Mouse (Mus musculus) CH12.LX (cell line): ENCODE results near the gene Tlr13. TPM values are rescaled to one million over a fixed set of nuclear protein-coding genes. Genes with fewer than 3 reads are reported as not detected.

ENCODE experiments used
- DNase-seq: peaks from one replicate; pipeline ENCODE4 v3.0.0-alpha.2; 2013; ENCODE audit errors: extremely low read depth
- H3K27ac ChIP-seq: 2 replicates; pipeline ENCODE4 v1.5.1; 2012; ENCODE audit warnings: low read depth, mild to moderate bottlenecking, control low read depth, moderate library complexity; ENCODE audit not compliant: insufficient read depth
- H3K27me3 ChIP-seq: replicated peaks from 2 replicates; pipeline ENCODE3; 2012; ENCODE audit warnings: inconsistent platforms
- H3K36me3 ChIP-seq, 2 experiments: replicated peaks in 1 of 2; 2 replicates each; pipeline versions ENCODE3 to v1.6.1; 2012; ENCODE audit warnings: inconsistent platforms in 1 of 2, low read length in 1 of 2, mild to moderate bottlenecking in 1 of 2, mixed read lengths in 1 of 2, moderate library complexity in 1 of 2; ENCODE audit not compliant: control insufficient read depth in 1 of 2, insufficient read depth in 1 of 2
- H3K4me1 ChIP-seq, 2 experiments: 2 replicates each; pipeline ENCODE4 v1.6.1; 2012; ENCODE audit warnings: inconsistent platforms in 1 of 2, moderate library complexity in 1 of 2; ENCODE audit not compliant: insufficient read depth in 2 of 2, control insufficient read depth in 1 of 2
- H3K4me2 ChIP-seq: 2 replicates; pipeline ENCODE4 v1.6.1; 2012; ENCODE audit warnings: low read depth, mild to moderate bottlenecking, control low read depth; ENCODE audit not compliant: poor library complexity, insufficient read depth, severe bottlenecking
- H3K4me3 ChIP-seq, 3 experiments: fragments of 150-350 bp in 1 of 3; sonication (generic) in 1 of 3; replicated peaks in 1 of 3; 2 replicates each; pipeline versions ENCODE3 to v1.5.1; 2011 to 2012; ENCODE audit warnings: low read depth in 2 of 3, low read length in 2 of 3, mild to moderate bottlenecking in 2 of 3, moderate library complexity in 2 of 3, control low read depth in 1 of 3, improper control_type of control experiment in 1 of 3, inconsistent platforms in 1 of 3, mixed read lengths in 1 of 3; ENCODE audit not compliant: poor library complexity in 1 of 3
- H3K79me2 ChIP-seq: replicated peaks from 2 replicates; pipeline ENCODE4 v1.6.1; 2012; ENCODE audit warnings: mild to moderate bottlenecking, moderate library complexity; ENCODE audit not compliant: control insufficient read depth, poor library complexity, insufficient read depth, severe bottlenecking; ENCODE audit errors: extremely low read depth
- H3K9ac ChIP-seq: 2 replicates; pipeline ENCODE4 v1.6.1; 2012; ENCODE audit warnings: low read depth, mild to moderate bottlenecking, control low read depth, moderate library complexity; ENCODE audit not compliant: insufficient read depth
- H3K9me3 ChIP-seq: replicated peaks from 2 replicates; pipeline ENCODE3; 2012; ENCODE audit warnings: low read length, inconsistent platforms, mixed read lengths
- BHLHE40 ChIP-seq: IDR thresholded peaks from 2 replicates; pipeline ENCODE4 v1.6.1; 2011; ENCODE audit warnings: mild to moderate bottlenecking, low read depth, low read length, improper control_type of control experiment
- CHD1 ChIP-seq: IDR thresholded peaks from 2 replicates; pipeline ENCODE4 v1.6.1; 2012; ENCODE audit warnings: low read depth, low read length, improper control_type of control experiment, inconsistent platforms
- CHD2 ChIP-seq: IDR thresholded peaks from 2 replicates; pipeline ENCODE4 v1.6.1; 2011; ENCODE audit warnings: low read length, improper control_type of control experiment
- CTCF ChIP-seq, 2 experiments: IDR thresholded peaks in 1 of 2; conservative IDR thresholded peaks in 1 of 2; 2 replicates each; pipeline ENCODE4 v1.5.1; 2011 to 2012; ENCODE audit warnings: low read depth in 2 of 2, low read length in 2 of 2, improper control_type of control experiment in 1 of 2, inconsistent platforms in 1 of 2, mild to moderate bottlenecking in 1 of 2, moderate library complexity in 1 of 2
- E2F4 ChIP-seq: IDR thresholded peaks from 2 replicates; pipeline ENCODE4 v1.6.1; 2011; ENCODE audit warnings: low read depth, low read length, improper control_type of control experiment; ENCODE audit not compliant: insufficient replicate concordance
- ELF1 ChIP-seq: IDR thresholded peaks from 2 replicates; pipeline ENCODE4 v1.6.1; 2014; ENCODE audit warnings: low read depth, mild to moderate bottlenecking, inconsistent platforms, low read length, improper control_type of control experiment
- EP300 ChIP-seq: IDR thresholded peaks from 2 replicates; pipeline ENCODE4 v1.6.1; 2011; ENCODE audit warnings: low read length, improper control_type of control experiment
- ETS1 ChIP-seq: conservative IDR thresholded peaks from 2 replicates; pipeline ENCODE4 v1.6.1; 2012; ENCODE audit warnings: low read depth, mild to moderate bottlenecking, inconsistent platforms, low read length, improper control_type of control experiment, moderate library complexity
- GABPA ChIP-seq: IDR thresholded peaks from 2 replicates; pipeline ENCODE4 v1.6.1; 2012; ENCODE audit warnings: low read depth, low read length, improper control_type of control experiment, inconsistent platforms; ENCODE audit not compliant: insufficient replicate concordance
- HCFC1 ChIP-seq: IDR thresholded peaks from 2 replicates; pipeline ENCODE4 v1.6.1; 2012; ENCODE audit warnings: low read depth, mild to moderate bottlenecking, inconsistent platforms, low read length, improper control_type of control experiment
- JUN ChIP-seq: IDR thresholded peaks from 2 replicates; pipeline ENCODE4 v1.6.1; 2011; ENCODE audit warnings: low read depth, mild to moderate bottlenecking, low read length, improper control_type of control experiment, moderate library complexity; ENCODE audit not compliant: insufficient read depth
- JUND ChIP-seq: conservative IDR thresholded peaks from 2 replicates; pipeline ENCODE4 v1.6.1; 2011; ENCODE audit warnings: low read depth, low read length, improper control_type of control experiment
- KAT2A ChIP-seq: IDR thresholded peaks from 2 replicates; pipeline ENCODE4 v1.6.1; 2012; ENCODE audit warnings: low read length, improper control_type of control experiment, inconsistent platforms; ENCODE audit not compliant: insufficient replicate concordance
- MAX ChIP-seq: IDR thresholded peaks from 2 replicates; pipeline ENCODE4 v1.6.1; 2011; ENCODE audit warnings: low read length, improper control_type of control experiment
- MAZ ChIP-seq: IDR thresholded peaks from 2 replicates; pipeline ENCODE4 v1.6.1; 2012; ENCODE audit warnings: low read depth, mild to moderate bottlenecking, inconsistent platforms, low read length, improper control_type of control experiment, moderate library complexity
- MXI1 ChIP-seq: IDR thresholded peaks from 2 replicates; pipeline ENCODE4 v1.6.1; 2011; ENCODE audit warnings: mild to moderate bottlenecking, low read depth, low read length, improper control_type of control experiment
- MYC ChIP-seq: IDR thresholded peaks from 2 replicates; pipeline ENCODE4 v1.6.1; 2011; ENCODE audit warnings: low read depth, mild to moderate bottlenecking, improper control_type of control experiment, low read length
- NELFE ChIP-seq: IDR thresholded peaks from 2 replicates; pipeline ENCODE4 v1.6.1; 2011; ENCODE audit warnings: low read depth, low read length, improper control_type of control experiment
- NRF1 ChIP-seq: IDR thresholded peaks from 2 replicates; pipeline ENCODE4 v1.6.1; 2014; ENCODE audit warnings: low read depth, mild to moderate bottlenecking, inconsistent platforms, low read length, improper control_type of control experiment, moderate library complexity
- POLR2A ChIP-seq: IDR thresholded peaks from 2 replicates; pipeline ENCODE4 v1.6.1; 2011; ENCODE audit warnings: low read depth, mild to moderate bottlenecking, improper control_type of control experiment, low read length
- RAD21 ChIP-seq: IDR thresholded peaks from 2 replicates; pipeline ENCODE4 v1.6.1; 2011; ENCODE audit warnings: low read depth, mild to moderate bottlenecking, low read length, improper control_type of control experiment, moderate library complexity
- RCOR1 ChIP-seq: conservative IDR thresholded peaks from 2 replicates; pipeline ENCODE4 v1.6.1; 2012; ENCODE audit warnings: low read depth, mild to moderate bottlenecking, inconsistent platforms, low read length, improper control_type of control experiment
- SIN3A ChIP-seq: IDR thresholded peaks from 2 replicates; pipeline ENCODE4 v1.6.1; 2012; ENCODE audit warnings: low read length, improper control_type of control experiment, inconsistent platforms
- SMC3 ChIP-seq: IDR thresholded peaks from 2 replicates; pipeline ENCODE4 v1.6.1; 2011; ENCODE audit warnings: low read depth, low read length, improper control_type of control experiment
- TBP ChIP-seq: conservative IDR thresholded peaks from 2 replicates; pipeline ENCODE4 v1.6.1; 2011; ENCODE audit warnings: low read depth, low read length, improper control_type of control experiment
- TCF12 ChIP-seq: IDR thresholded peaks from 2 replicates; pipeline ENCODE4 v1.6.1; 2014; ENCODE audit warnings: low read depth, mild to moderate bottlenecking, inconsistent platforms, low read length, improper control_type of control experiment
- UBTF ChIP-seq: IDR thresholded peaks from 2 replicates; pipeline ENCODE4 v1.6.1; 2012; ENCODE audit warnings: low read depth, mild to moderate bottlenecking, inconsistent platforms, low read length, improper control_type of control experiment, moderate library complexity
- USF1 ChIP-seq: IDR thresholded peaks from 2 replicates; pipeline ENCODE4 v1.6.1; 2014; ENCODE audit warnings: low read depth, mild to moderate bottlenecking, inconsistent platforms, low read length, improper control_type of control experiment
- USF2 ChIP-seq: conservative IDR thresholded peaks from 2 replicates; pipeline ENCODE4 v1.6.1; 2011; ENCODE audit warnings: low read depth, low read length, improper control_type of control experiment
- ZKSCAN1 ChIP-seq: IDR thresholded peaks from 2 replicates; pipeline ENCODE4 v1.6.1; 2012; ENCODE audit warnings: low read depth, inconsistent platforms, low read length, improper control_type of control experiment, borderline replicate concordance
- ZNF384 ChIP-seq: IDR thresholded peaks from 2 replicates; pipeline ENCODE4 v1.6.1; 2012; ENCODE audit warnings: low read depth, low read length, improper control_type of control experiment, inconsistent platforms
- dilution Hi-C: fragments of 300-500 bp; cut with MboI; formaldehyde crosslinking; loops from 2 replicates; pipeline ENCODE4 v1.14.3; 2020; ENCODE audit warnings: low sequenced_read_pairs; ENCODE audit not compliant: extremely low pct_unique_long_range_greater_than_20kb, extremely low pct_ligation_motif_present
- in situ Hi-C: fragments of 300-500 bp; cut with MboI; formaldehyde crosslinking; loops from 3 replicates; pipeline ENCODE4 v1.14.3; 2019; ENCODE audit warnings: low sequenced_read_pairs, low pct_ligation_motif_present, low pct_unique_long_range_greater_than_20kb, mixed read lengths
- polyA plus RNA-seq: library from polyadenylated mRNA; unstranded; fragments of >175 nt; gene quantifications from 2 replicates; pipeline ENCODE4 v1.2.1, GENCODE M21; 2012; ENCODE audit warnings: low read depth; ENCODE audit not compliant: insufficient read length
- total RNA-seq, 2 experiments: library from RNA; depleted of rRNA; stranded (reverse); fragments of 300-350 nt in 1 of 2; fragments of >200 nt in 1 of 2; gene quantifications; 2 replicates each; pipeline ENCODE4 v1.2.3; 2012 to 2014

Tlr13 gene
- total and polyA plus RNA-seq, 3 experiments: not detected

DNA sequence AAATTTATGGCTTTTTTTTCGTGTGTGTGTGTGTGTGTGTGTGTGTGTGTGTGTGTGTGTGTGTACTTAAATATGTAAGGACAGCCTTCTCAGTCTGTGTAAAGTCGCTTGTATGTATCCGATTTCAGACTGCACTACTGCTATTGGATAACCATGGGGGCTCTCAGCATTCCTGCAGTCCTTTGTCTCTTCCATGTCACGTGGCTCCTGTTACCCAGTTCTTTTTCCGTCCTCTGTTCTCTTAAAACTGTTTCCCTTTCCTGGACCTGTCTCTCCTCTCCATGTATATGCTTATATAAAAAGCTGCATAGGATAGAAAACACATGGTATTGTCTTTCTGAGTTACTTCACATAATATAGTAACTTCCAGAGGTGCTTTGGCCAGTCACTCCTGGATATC, 42.7 kb downstream of the Tlr13 start:
- in situ Hi-C loops: no loop called here
- H3K4me3 ChIP-seq: no peak overlapping the region
- no peak for TF ChIP-seq JUN
- no peak for TF ChIP-seq JUND

DNA sequence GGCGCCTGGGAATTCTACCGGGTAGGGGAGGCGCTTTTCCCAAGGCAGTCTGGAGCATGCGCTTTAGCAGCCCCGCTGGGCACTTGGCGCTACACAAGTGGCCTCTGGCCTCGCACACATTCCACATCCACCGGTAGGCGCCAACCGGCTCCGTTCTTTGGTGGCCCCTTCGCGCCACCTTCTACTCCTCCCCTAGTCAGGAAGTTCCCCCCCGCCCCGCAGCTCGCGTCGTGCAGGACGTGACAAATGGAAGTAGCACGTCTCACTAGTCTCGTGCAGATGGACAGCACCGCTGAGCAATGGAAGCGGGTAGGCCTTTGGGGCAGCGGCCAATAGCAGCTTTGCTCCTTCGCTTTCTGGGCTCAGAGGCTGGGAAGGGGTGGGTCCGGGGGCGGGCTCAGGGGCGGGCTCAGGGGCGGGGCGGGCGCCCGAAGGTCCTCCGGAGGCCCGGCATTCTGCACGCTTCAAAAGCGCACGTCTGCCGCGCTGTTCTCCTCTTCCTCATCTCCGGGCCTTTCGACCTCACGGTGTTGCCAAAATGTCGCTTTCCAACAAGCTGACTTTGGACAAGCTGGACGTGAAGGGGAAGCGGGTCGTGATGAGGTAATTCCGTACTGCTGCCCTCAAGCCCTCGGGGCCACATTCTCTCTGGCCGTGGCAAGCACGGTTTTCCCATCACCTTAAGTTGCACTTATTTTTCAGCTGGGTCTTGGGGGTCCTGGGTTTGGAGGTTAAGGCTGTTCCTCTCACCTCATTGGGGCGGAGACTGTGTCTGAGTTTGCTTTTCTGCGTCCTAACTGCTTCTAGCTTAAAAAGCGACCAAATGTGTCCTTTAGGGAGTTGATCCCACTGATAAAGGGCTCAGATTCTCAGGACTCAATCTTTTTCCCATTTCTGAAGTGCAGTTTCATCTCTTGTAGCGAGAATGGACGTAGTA, 44.0 kb downstream of the Tlr13 start, which contains the start of gene Pgk1:
Pgk1 (plus strand) TSS at position 388 of the 937 bp plus-strand sequence.
- Histone ChIP-seq H3K4me1 (peaks cover 0 to 7% of the 10 kb centered on the region in 2 experiments; a peak in 2 of 4 replicates), H3K79me2 (peaks cover 46% of the 10 kb centered on the region), H3K9ac (peak within 1 kb of the TSS; percentile 82), H3K4me2 (peak within 1 kb of the TSS; percentile 68), H3K27me3 (no peaks in the 10 kb centered on the region), H3K9me3 (no peaks in the 10 kb centered on the region), H3K27ac (peak within 1 kb of the TSS; percentile 54), H3K36me3 (peaks cover 0 to 6% of the 10 kb centered on the region in 2 experiments), H3K4me3 (peak within 1 kb of the TSS; percentile 69 to 98 (median 84))
- peak; percentile 94 for DNase-seq
- in situ Hi-C loops: no loop called here
- dilution Hi-C loops: no loop called here
- TF ChIP-seq RCOR1 (no peak), MYC (no peak), CHD1 (no peak), SIN3A (peak; percentile 60), MXI1 (no peak; the same call in 1 of the 2 replicates), USF1 (no peak), POLR2A (peak; percentile 84), UBTF (no peak), NELFE (peak; percentile 58), USF2 (no peak), ZNF384 (no peak), ELF1 (peak; percentile 82), ETS1 (no peak), E2F4 (no peak), BHLHE40 (peak; percentile 83), CTCF (conservative IDR thresholded peaks at IDR 0.05 in 1 of 2, IDR thresholded peaks at IDR 0.05 in 1 of 2; ENCODE audit: low read depth in 2 of 2, low read length in 2 of 2) (no peak), KAT2A (no peak), SMC3 (no peak), NRF1 (peak; percentile 82), TBP (peak; percentile 25; the same call in 1 of the 2 replicates), ZKSCAN1 (no peak), TCF12 (0 out of 2 replicates have a peak, but pooled peaks have one; percentile 21), GABPA (no peak), JUND (no peak), MAZ (no peak), RAD21 (no peak), MAX (no peak), CHD2 (peak; percentile 63; the same call in 1 of the 2 replicates), JUN (no peak), EP300 (no peak), HCFC1 (peak; percentile 51)

More for the DNA sequence above, 42.7 kb downstream of the Tlr13 start:
- peaks cover 34% of the 10 kb centered on the region for H3K79me2 ChIP-seq
- H3K9ac ChIP-seq: no peak overlapping the region
- no peaks in the 10 kb centered on the region for H3K9me3 ChIP-seq
- H3K4me2 ChIP-seq: no peak overlapping the region
- H3K36me3 ChIP-seq: peaks cover 0 to 4% of the 10 kb centered on the region in 2 experiments
- no peak overlapping the region for H3K27ac ChIP-seq
- peaks cover 0 to under 1% of the 10 kb centered on the region in 2 experiments; a peak in 2 of 4 replicates for H3K4me1 ChIP-seq
- no peak for DNase-seq
- dilution Hi-C loops: no loop called here
- H3K27me3 ChIP-seq: no peaks in the 10 kb centered on the region
